Mouse (Mus musculus) bone marrow, adult 2 months (tissue): ENCODE results near the gene Chn2.

Experiments
- CTCF ChIP-seq: fragments of 200-500 bp; IDR thresholded peaks from 2 replicates; pipeline ENCODE4 v1.5.1; 2011; ENCODE audit warnings: low read length, control low read depth; ENCODE audit not compliant: control insufficient read depth, insufficient read depth
- POLR2A ChIP-seq: fragments of 200-500 bp; IDR thresholded peaks from 2 replicates; pipeline ENCODE4 v1.6.1; 2011; ENCODE audit warnings: low read depth, mild to moderate bottlenecking, control low read depth, low read length, borderline replicate concordance; ENCODE audit not compliant: control insufficient read depth

GRCm38 (mm10) chr6:54070736-54071135, 31.4 kb downstream of the Chn2 start:
- TF ChIP-seq CTCF (no peak), POLR2A (no peak)
